Mouse (Mus musculus) left cerebral cortex, adult 2 months (tissue): Measurements from ENCODE around the gene Cxcl15. TPM values are rescaled to one million over a fixed set of nuclear protein-coding genes. Genes with fewer than 3 reads are reported as not detected.
"Not testable (repeated sequence)": the region's sequence is repeated elsewhere in the genome, so short reads cannot be mapped to it uniquely, and the experiment has no call there.

Experiments
- DNase-seq, 2 experiments: peaks; one replicate each; pipeline ENCODE4 v3.0.0; 2021 to 2022; ENCODE audit warnings: low spot score in 2 of 2, mixed read lengths in 1 of 2; ENCODE audit errors: extremely low spot score in 1 of 2
- H3K27ac ChIP-seq: fragments of 200-600 bp; 2 replicates; pipeline ENCODE4 v1.8.1; 2022
- H3K4me3 ChIP-seq: fragments of 200-600 bp; 2 replicates; pipeline ENCODE4 v1.8.1; 2022
- CTCF ChIP-seq: fragments of 200-600 bp; IDR thresholded peaks from 2 replicates; pipeline ENCODE4 v1.8.1; 2022; ENCODE audit warnings: antibody characterized with exemption, mild to moderate bottlenecking, moderate library complexity
- intact Hi-C: fragments of 180-260 bp; cut with DNase I; formaldehyde crosslinking; loops from one replicate; pipeline ENCODE4 v1.15.1; 2025
- total RNA-seq, 2 experiments: library from RNA; stranded (reverse); gene quantifications; 2 replicates each; pipeline ENCODE4 v1.2.3; 2021

Cxcl15 gene
- total RNA-seq, 2 experiments from 2014 or later = not detected

DNA sequence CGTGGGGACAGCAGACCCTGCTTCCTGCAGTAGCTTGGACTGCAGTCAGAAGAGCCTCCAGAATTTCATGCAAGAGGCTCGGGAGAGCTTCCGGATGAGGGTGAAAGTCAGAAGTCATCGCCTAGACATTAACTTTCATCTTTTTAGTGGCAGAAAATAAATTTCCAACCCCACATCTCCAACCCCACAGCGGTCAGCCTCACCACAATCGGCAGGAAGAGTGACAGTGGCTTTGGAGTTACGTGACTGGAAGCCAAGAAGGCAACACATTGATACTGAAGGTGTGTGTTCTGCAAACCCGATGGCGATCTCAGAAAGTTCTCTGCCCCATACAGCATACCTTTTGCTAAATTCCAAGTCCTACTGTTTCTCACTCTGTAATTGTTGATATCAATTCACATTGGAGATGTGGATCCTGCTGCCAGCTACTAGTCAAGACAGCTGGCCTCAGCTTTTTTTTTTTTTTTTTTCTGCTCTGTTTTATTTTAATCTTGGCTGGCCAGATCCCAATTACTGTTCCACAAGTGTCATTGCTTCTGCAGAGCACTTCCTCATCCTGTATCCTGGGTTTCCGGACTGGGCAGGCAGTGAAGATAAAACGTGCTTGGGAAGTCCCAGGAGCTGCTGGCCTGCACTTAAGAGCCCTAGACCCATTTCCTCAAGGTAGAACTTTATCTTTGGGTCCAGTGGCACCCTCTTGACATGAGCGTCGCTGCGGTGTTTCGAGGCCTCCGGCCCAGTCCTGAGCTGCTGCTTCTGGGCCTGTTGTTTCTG is 22.3 kb upstream of the Cxcl15 start, which contains the start of gene Pf4:
Gene Pf4 (plus strand): TSS at position 556 of the 774 bp plus-strand sequence.
- no peak within 1 kb of the TSS for H3K4me3 ChIP-seq
- no peak for DNase-seq
- no peak within 1 kb of the TSS for H3K27ac ChIP-seq
- no peak for TF ChIP-seq CTCF
- intact Hi-C loops = no loop called here

DNA sequence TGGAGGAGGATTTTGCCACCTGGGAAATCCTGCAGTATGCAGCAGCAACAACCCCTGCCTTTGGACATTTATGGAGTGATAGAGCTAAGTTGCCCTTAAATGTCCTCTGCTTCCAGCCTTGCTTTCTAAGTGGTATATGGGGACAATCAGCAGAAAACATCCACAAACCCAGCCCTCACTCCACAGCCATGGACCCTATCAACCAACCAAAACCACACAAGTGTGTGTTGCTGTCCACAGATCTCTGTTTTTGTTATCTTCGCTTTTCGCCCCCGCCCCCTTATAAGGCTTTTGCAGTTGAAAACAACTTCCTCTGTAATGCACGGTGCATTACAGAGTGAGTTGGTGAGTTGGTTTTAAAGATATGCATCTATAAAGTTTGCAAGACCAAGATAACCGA is 18.8 kb upstream of the Cxcl15 start:
- H3K27ac ChIP-seq = no peak overlapping the region
- intact Hi-C loops = no loop called here
- no peak overlapping the region for H3K4me3 ChIP-seq
- no peak for DNase-seq
- no peak for TF ChIP-seq CTCF

DNA sequence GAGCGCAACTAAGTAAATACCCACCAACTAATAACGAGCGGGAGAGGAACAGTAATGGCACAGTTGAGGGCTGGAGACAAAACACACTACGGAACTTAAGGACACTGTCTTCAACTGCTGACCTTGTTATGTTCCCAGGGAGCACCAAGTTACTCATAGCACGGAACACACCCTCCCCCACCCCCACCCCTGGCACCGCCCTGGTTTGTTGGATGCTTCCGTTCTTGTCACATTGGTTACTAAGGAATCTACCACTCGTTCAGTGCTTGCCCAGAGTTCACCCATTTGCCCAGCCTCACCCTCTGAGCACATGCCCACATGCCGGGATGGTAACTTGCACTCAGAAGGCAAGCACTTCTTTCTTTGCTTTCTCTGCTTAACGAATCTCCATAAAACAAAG is 16.7 kb upstream of the Cxcl15 start:
- intact Hi-C loops = no loop called here
- Histone ChIP-seq H3K4me3 (no peak overlapping the region), H3K27ac (no peak overlapping the region)
- no peak for DNase-seq
- TF ChIP-seq CTCF = no peak

DNA sequence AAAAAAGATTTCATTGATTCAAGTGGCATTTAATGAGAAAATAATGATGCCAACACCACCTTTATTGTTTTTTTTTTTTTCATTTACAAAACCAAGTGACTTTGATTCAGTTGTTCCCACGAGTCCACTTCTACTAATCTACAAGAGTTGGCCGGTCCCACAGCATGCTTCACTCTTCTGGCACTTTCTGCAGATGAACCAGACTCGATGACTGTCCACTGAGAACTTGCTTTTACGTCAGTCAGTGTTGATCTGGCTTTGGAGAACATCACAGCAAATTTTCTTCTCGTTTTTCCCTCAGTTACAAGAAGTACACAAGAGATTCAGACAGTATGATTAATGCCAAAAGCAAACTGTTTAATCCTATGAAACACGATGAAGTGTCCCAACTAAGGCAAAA is 15.5 kb upstream of the Cxcl15 start:
- Histone ChIP-seq H3K4me3 (no peak overlapping the region), H3K27ac (no peak overlapping the region)
- intact Hi-C loops = no loop called here
- TF ChIP-seq CTCF = no peak
- no peak for DNase-seq

DNA sequence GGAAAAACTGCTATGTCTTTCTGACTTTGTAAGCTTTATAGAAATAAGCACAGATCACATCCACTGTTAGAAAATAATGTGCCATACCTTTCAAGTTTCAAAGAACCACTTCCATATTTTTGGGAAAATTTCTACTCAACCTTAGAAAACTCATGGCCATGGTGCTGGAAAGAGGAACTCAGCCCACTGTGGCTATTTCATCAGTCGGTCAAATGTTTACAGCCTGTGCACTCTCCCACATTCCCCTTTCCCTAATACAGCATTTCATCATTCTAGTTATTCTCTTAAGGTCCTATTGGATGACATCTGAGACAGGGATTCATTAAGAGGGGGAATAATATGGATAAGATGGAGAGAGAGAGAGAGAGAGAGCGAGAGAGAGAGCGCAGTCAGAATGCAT is 10.6 kb upstream of the Cxcl15 start:
- TF ChIP-seq CTCF = no peak
- H3K27ac ChIP-seq = no peak overlapping the region
- DNase-seq = no peak
- no peak overlapping the region for H3K4me3 ChIP-seq
- intact Hi-C loops = no loop called here

DNA sequence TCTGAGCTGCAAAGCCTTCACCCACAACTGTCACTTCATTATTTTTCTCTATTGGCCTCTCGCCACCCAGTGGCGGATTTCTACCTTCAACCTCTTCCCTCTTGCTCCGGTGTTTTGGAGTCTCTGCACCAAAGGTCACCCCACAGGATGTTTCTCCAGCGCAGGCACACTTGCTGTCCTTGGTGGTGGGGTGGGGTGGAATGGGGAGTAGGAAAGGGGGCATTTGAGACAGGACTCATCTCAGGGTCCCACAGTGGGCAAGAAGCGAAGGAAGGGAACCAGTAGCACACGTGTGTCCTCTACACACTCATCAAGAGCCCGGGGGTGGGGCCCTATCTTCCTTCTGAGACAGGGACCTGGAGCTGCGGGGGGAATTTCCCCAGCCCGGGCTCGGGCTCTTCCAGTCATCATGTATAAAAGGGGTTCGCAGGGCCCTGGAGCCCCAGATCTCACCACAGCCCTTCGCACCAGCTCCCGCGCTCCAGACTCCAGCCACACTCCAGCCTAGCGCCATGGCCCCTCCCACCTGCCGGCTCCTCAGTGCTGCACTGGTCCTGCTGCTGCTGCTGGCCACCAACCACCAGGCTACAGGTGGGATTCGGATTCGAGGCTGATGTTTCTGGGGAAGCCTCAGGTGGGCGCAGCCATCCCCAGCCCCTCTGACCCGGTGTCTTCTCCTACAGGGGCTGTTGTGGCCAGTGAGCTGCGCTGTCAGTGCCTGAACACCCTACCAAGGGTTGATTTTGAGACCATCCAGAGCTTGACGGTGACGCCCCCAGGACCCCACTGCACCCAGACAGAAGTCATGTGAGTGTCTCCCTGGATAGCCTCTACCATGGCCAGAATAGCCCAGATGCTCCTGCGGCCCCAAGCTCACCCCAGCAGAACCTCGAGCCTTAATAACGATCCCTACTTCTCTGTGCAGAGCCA is 8.4 kb upstream of the Cxcl15 start, which contains the start of gene Cxcl3:
Gene Cxcl3 (plus strand): TSS at position 445 of the 930 bp plus-strand sequence.
- TF ChIP-seq CTCF = no peak; the same call in none of the 2 replicates
- intact Hi-C loops = loop anchor here (5.0 kb wide), 1 partner anchor 124 kb away; no protein-coding TSS in a partner anchor
- Histone ChIP-seq H3K4me3 (no peak within 1 kb of the TSS), H3K27ac (no peak within 1 kb of the TSS)
- no peak for DNase-seq

DNA sequence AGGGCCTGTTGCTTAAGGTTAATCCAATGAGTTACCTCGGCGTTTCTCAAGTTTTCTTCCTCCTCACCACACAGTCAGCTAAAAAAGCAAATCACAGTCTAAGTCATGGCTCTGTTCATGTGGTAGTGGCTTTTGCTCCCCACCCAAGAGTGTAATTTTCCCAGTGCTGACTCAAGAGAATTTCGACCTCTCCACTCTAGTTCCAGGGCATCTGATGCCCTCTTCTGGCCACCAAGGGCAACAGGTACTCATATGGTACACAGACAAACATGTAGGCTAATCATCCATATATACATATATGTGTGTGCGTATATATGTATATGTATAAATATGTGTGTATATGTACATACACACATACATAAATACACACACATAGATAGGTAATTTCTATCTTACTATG is 6.2 kb upstream of the Cxcl15 start:
- intact Hi-C loops = loop anchor here (5.0 kb wide), 1 partner anchor 126 kb away; no protein-coding TSS in a partner anchor
- peak; percentile 10; the same call in 1 of the 2 replicates for TF ChIP-seq CTCF
- no peak for DNase-seq

DNA sequence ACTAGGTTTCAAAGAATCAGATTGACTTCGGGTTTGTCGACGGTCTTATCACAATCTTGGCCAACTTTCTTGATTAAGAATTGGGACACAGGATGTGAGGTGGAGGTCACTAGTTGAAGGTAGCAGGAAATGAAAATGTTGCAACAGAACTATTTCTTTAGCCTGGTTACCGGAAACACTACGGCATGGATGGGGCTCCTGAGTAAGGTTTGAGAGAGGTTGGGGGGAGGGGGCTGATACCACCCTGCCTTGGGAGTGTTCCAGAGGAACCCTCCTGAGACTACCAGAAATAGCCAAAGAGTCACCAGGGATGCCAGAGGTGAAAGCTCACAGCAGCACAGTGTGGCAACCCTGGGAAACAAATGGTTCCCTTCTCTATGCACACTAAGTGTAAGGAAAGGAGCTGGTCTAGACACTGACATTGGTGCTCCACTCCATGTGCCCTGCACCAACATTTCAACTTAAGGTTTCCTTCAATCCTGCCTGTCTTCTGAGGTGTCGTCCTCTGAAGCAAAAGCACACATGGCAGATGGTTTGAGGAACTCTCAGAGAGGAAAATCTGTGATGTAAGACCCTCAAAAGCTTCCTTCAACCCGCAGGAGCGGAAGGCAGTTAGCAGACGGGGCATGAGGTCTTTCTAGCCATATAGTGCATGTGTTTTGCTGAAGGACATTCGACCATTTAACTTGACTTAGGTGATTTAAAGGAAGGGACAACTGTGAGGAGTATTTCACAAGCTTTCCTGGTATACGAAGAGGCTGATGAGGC is 4.8 kb upstream of the Cxcl15 start:
- DNase-seq = no peak
- TF ChIP-seq CTCF = no peak
- H3K4me3 ChIP-seq = no peak overlapping the region
- intact Hi-C loops = loop anchor here (5.0 to 10.0 kb wide), 2 partner anchors 75 to 127 kb away; no protein-coding TSS in a partner anchor
- H3K27ac ChIP-seq = no peak overlapping the region

More for the DNA sequence above, 6.2 kb upstream of the Cxcl15 start:
- no peak overlapping the region for H3K4me3 ChIP-seq
- H3K27ac ChIP-seq = no peak overlapping the region

DNA sequence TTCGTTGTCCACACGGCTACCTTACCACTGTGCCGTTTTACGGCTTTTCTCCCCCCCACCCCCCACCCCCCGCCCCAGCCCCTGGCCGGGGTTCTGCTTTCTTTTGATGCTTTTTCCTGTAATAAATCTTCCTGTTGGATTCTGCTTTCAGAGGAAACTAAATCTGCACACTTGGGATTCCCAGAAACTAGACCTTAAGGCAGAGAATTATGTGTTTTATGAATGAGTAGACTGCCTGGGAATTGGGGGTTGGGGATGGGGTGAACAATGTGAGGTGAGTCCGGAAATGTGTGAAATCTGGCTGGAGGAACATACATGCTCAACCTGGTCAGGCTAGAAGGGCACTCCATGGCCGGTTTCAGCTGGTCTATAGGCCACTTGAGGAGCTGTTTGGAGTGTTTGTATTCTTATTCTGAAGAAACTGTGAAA is 4.2 kb upstream of the Cxcl15 start:
- Histone ChIP-seq H3K27ac (no peak overlapping the region), H3K4me3 (no peak overlapping the region)
- intact Hi-C loops = loop anchor here (10.0 kb wide), 1 partner anchor 75 kb away; no protein-coding TSS in a partner anchor
- TF ChIP-seq CTCF = no peak
- DNase-seq = no peak

DNA sequence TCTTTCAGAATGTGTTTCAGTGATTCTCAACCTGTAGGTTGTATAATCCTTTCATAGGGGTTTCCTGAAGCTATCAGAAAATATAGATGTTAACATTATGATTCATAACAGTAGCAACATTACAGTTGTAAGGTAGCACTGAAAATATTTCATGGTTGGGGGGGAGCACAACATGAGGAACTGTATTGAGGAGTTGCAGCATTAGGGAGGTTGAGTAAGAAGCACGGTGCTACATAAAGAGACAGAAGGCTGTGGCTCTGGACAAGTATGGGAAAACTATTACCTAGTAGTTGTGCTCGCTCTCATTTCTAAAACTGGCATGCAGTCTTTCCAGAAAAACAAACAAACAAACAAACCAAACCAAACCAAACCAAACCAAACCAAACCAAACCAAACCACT is 1.1 kb downstream of the Cxcl15 start:
- not testable (repeated sequence) for H3K27ac ChIP-seq, H3K4me3 ChIP-seq, DNase-seq
- intact Hi-C loops = loop anchor here (10.0 kb wide), 1 partner anchor 81 kb away; no protein-coding TSS in a partner anchor

DNA sequence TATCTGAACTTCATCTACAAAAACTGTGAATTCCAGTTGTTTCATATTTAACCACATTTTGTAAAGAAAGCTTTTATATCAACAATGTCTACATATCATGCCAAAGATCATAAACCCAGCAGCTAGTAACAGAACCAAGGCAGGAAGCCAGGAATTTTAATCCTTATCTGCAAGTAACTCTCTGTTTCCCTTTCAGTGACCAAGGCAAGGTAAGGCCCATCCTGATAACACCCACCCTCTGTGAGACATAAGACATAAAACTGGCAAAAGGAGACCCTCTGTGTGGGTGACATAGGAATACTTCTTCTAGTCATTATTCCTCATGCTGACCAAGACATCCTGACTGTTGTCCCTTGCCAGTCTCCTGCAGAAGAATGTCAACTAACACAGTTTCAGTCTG is 10.2 kb downstream of the Cxcl15 start:
- no peak for DNase-seq
- no peak for TF ChIP-seq CTCF
- Histone ChIP-seq H3K4me3 (no peak overlapping the region), H3K27ac (no peak overlapping the region)
- intact Hi-C loops = no loop called here
